ENCODE assay signal across 8 mouse cellular contexts in the genomic region with DNA sequence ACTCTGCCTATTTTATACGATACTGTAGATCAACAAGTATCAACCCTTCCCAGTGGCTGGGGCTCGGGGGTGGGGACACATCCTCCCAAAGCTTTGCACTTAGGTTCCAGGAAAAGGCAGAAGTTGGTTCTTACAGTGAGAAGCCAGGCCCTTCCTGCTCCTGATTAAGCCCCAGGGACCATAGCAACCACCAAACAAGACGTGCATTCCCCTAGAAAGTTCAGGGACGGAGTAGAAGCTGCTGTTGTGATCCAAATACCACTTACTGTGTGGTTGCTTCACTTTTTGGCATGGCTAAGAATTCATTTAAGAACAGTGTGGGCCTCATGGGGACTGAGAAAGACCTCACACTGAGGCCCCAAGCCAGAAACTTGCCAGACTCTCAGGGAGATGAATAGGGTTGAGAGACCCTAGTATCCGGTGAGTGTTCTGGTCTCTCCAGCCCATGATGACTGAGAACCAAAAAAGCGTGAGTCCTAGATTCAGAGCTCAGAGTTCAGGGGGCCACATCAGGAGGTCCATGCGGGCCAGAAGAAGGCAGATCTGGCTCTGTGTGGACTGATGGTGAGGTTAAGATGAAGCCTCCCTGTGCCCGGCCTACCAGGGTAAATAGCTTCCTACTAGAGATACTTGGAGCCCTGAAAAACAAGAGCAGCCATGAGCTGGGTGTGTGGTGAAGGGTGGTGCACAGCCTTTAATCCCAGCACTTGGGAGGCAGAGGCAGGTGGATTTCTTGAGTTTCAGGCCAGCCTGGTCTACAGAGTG. TPM values are rescaled to one million over a fixed set of nuclear protein-coding genes. Genes with fewer than 3 reads are reported as not detected.
DNase-seq lines count a peak whose midpoint lies in the region; ATAC-seq lines count a peak whose summit lies in the region.

No protein-coding gene starts in this region.

- H3K4me1 ChIP-seq in forebrain, embryonic 16.5 days (replicated peaks; ENCODE audit: control insufficient read depth, insufficient read depth, low read length), result no peaks in the 10 kb centered on the region
- H3K4me1 ChIP-seq in forebrain, embryonic 13.5 days, result 0 out of 2 replicates have a peak, but pooled peaks cover 2% of the 10 kb centered on the region
- peaks cover 15% of the 10 kb centered on the region for H3K4me1 ChIP-seq in limb, embryonic 12.5 days (replicated peaks)

- H3K27me3 ChIP-seq in forebrain, embryonic 16.5 days (replicated peaks; ENCODE audit: control insufficient read depth, insufficient read depth, low read length), result no peaks in the 10 kb centered on the region
- no peaks in the 10 kb centered on the region for H3K27me3 ChIP-seq in forebrain, embryonic 13.5 days
- H3K27me3 ChIP-seq in limb, embryonic 12.5 days, result no peaks in the 10 kb centered on the region

- peak; percentile 33; the same call in 1 of the 2 replicates for ATAC-seq in forebrain, embryonic 16.5 days
- ATAC-seq in forebrain, embryonic 13.5 days, result no peak
- no peak for ATAC-seq in limb, embryonic 12.5 days (ENCODE audit: insufficient number of reproducible peaks, insufficient read depth, low FRiP score, low TSS enrichment, low read depth)

- 74% methylated on average over 8 of the region's 8 CpGs for WGBS in forebrain, embryonic 16.5 days
- WGBS in forebrain, embryonic 13.5 days, result 76% methylated on average over 8 of the region's 8 CpGs
- WGBS in limb, embryonic 12.5 days, result 79% methylated on average over 8 of the region's 8 CpGs

- no peaks in the 10 kb centered on the region for H3K36me3 ChIP-seq in forebrain, embryonic 16.5 days (ENCODE audit: control insufficient read depth, insufficient read depth)
- no peaks in the 10 kb centered on the region for H3K36me3 ChIP-seq in forebrain, embryonic 13.5 days (ENCODE audit: poor library complexity, severe bottlenecking)
- no peaks in the 10 kb centered on the region for H3K36me3 ChIP-seq in limb, embryonic 12.5 days

- H3K4me2 ChIP-seq in forebrain, embryonic 16.5 days (ENCODE audit: low read length), result no peak overlapping the region
- no peak overlapping the region for H3K4me2 ChIP-seq in forebrain, embryonic 13.5 days
- H3K4me2 ChIP-seq in limb, embryonic 12.5 days, result no peak overlapping the region

- no peak overlapping the region for H3K9ac ChIP-seq in forebrain, embryonic 16.5 days (replicated peaks; ENCODE audit: low read depth, low read length)
- H3K9ac ChIP-seq in forebrain, embryonic 13.5 days, result no peak overlapping the region; the same call in 1 of the 2 replicates
- H3K9ac ChIP-seq in limb, embryonic 12.5 days (replicated peaks), result no peak overlapping the region

- H3K9me3 ChIP-seq in forebrain, embryonic 16.5 days (ENCODE audit: control insufficient read depth, low read length), result no peaks in the 10 kb centered on the region
- H3K9me3 ChIP-seq in forebrain, embryonic 13.5 days (replicated peaks), result no peaks in the 10 kb centered on the region
- H3K9me3 ChIP-seq in limb, embryonic 12.5 days, result no peaks in the 10 kb centered on the region

- DNase-seq in MN1 (ENCODE audit: low spot score), result peak; percentile 17
- peak; percentile 36 for DNase-seq in heart, adult 8-10 months (ENCODE audit: low spot score)
- no peak for DNase-seq in layer of hippocampus, postnatal 14 days (ENCODE audit: low spot score in 2 of 2)
- no peak for DNase-seq in left cerebral cortex, adult 18-20 months (ENCODE audit: low spot score in 2 of 2)
- no peak for DNase-seq in ovary, postnatal 36 days (ENCODE audit: low spot score)

- no peak overlapping the region for H3K4me3 ChIP-seq in forebrain, embryonic 16.5 days (replicated peaks; ENCODE audit: low read length)
- H3K4me3 ChIP-seq in forebrain, embryonic 13.5 days, result no peak overlapping the region
- H3K4me3 ChIP-seq in limb, embryonic 12.5 days (replicated peaks), result no peak overlapping the region

- H3K27ac ChIP-seq in forebrain, embryonic 16.5 days (ENCODE audit: low read length), result no peak overlapping the region
- H3K27ac ChIP-seq in forebrain, embryonic 13.5 days, result no peak overlapping the region
- peak overlapping the region; percentile 42 for H3K27ac ChIP-seq in limb, embryonic 12.5 days

RNA-seq across cellular contexts. Expression of gene Tnrc18, which starts 24.1 kb away (rescaled TPM):
- 34.8 and 40.4 TPM in 2 replicates for polyA plus RNA-seq in forebrain, embryonic 16.5 days (2015; fragmentation: Nextera tagmentation; extraction: Ambion mirVana)
- polyA plus RNA-seq in forebrain, embryonic 13.5 days (2015; fragmentation: Nextera tagmentation; extraction: Ambion mirVana), result 34.7 and 35.9 TPM in 2 replicates
- total RNA-seq in heart, adult 8-10 months (2022), result 10 to 100 TPM; 48.6 to 59.7 (median 55.0) TPM
- 60.9 and 61.2 TPM in 2 replicates for polyA plus RNA-seq in limb, embryonic 12.5 days (2016; fragmentation: Nextera tagmentation; extraction: Ambion mirVana)
- total RNA-seq in layer of hippocampus, postnatal 14 days (2021), result 100 to 1,000 TPM; 172 to 184 TPM
- total RNA-seq in left cerebral cortex, adult 18-20 months (2021), result 100 to 1,000 TPM; 116 to 122 TPM

RNA-seq across cellular contexts. Expression of gene Fbxl18, which starts 53.7 kb away (rescaled TPM):
- 29.5 and 31.4 TPM in 2 replicates for polyA plus RNA-seq in forebrain, embryonic 16.5 days (2015; fragmentation: Nextera tagmentation; extraction: Ambion mirVana)
- polyA plus RNA-seq in forebrain, embryonic 13.5 days (2015; fragmentation: Nextera tagmentation; extraction: Ambion mirVana), result 30.7 and 35.1 TPM in 2 replicates
- 1 to 10 TPM; 3.7 to 5.2 (median 4.7) TPM for total RNA-seq in heart, adult 8-10 months (2022)
- polyA plus RNA-seq in limb, embryonic 12.5 days (2016; fragmentation: Nextera tagmentation; extraction: Ambion mirVana), result 13.0 and 13.1 TPM in 2 replicates
- total RNA-seq in layer of hippocampus, postnatal 14 days (2021), result 10 to 100 TPM; 43.1 to 46.7 TPM
- total RNA-seq in left cerebral cortex, adult 18-20 months (2021), result 10 to 100 TPM; 28.7 to 28.8 TPM

Comparison
In these comparisons a context has a peak if more than half of its experiments do, and no peak if none do; other contexts are left out.
1. DNase-seq: peak in MN1 (single experiment) and heart, adult 8-10 months (single experiment); none in layer of hippocampus, postnatal 14 days (0 of 2), left cerebral cortex, adult 18-20 months (0 of 2) and ovary, postnatal 36 days (single experiment).
2. RNA of gene Fbxl18, which starts 53.7 kb away (total RNA-seq): 43.1 to 46.7 TPM in layer of hippocampus, postnatal 14 days and 28.7 to 28.8 TPM in left cerebral cortex, adult 18-20 months; 3.7 to 5.2 TPM in heart, adult 8-10 months; every median in the first group is over 4 times any median in the second.